Mouse (Mus musculus) cerebellum, adult 9-11 months (tissue): ENCODE measurements at regions not wholly inside any gene's neighbourhood (a gene's known extent, or its start where the extent isn't known, plus 50 kb on each side); places are given as distances from the start of the nearest gene placed in this dataset.

Experiments used
- DNase-seq: peaks from one replicate; pipeline ENCODE4 v3.0.0; 2022

DNA sequence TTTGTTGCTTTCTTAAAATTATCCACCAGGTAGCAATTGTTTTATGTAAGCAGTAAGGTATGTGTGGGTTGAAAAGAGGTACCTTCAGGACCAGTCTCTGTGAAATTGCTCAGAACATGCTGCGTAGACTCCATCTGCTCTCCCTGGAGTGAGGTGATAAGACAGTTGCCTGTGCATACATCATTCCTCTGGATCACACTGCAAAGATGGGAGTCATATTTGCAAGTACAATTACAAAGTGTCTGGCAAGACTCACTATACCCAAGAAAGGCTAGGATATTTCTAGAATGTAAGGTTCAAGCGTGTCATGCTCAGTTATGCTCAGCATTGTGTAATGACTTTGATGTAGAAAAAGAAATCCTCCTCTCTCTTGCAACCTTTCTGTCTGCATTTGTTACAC is 1283.5 kb upstream of the Slc10a2 start:
- DNase-seq: no peak

DNA sequence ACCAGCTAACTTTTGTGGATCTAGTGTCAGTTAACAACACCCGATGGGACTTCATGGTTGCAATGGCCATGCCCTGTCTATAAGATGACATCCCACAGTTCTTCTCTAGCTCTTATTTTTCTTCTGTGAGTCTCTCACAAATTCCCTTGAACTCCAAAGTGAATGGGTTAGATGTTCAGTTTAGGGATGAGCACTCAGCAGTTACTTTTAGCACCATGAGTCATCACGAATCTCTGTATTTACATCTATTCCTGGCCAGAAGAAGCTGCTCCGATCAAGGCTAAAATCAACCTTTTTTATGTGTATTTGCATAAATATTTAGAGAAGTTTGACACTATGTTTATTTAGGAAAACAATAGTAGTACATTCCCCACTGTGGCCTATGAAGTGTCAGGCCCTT is 1269.6 kb upstream of the Slc10a2 start:
- DNase-seq: no peak

DNA sequence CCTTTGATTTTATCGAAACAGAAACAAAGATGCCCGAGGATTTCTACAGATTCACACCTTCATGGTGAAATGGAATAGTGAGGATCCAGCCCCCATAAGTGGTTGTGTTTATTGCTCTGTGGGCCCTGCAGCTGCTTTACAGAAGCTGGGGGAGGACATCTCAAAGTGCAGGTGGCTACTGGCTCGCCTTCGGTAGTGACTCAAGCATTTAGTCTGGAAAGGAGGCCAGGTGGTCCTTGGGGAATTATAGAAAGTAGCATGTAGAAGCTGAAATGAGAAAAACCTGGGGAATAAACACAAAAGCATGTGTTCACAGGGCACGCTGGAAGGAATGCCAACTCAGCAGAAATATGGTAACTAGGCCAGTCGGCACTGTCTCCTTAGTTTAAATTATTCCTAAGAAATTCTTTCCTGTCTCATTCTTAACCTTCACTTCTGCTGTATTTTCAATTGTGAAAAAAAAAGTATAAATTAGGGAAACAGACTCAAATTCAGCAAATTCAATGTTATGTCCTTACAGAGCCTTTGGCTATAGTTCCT is 1256.3 kb upstream of the Slc10a2 start:
- DNase-seq: no peak

DNA sequence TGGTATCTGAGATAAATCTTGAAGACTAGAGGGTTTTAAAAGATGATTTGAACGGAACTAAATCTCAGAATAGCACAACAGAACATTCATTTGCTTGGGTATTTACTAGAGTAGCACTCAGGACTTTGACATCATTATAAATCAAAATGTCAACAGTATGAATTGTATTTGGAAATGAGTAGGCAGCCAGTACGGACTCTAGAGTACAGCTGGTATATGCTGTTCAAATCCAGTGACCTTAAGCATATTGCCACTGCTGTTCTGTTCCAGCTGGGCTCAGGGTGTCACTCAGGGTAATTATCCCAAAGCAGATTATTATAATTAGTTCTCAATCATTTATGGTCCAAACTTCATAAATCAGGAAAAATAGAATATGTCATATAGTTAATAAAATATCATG is 1252.7 kb upstream of the Slc10a2 start:
- DNase-seq: no peak

DNA sequence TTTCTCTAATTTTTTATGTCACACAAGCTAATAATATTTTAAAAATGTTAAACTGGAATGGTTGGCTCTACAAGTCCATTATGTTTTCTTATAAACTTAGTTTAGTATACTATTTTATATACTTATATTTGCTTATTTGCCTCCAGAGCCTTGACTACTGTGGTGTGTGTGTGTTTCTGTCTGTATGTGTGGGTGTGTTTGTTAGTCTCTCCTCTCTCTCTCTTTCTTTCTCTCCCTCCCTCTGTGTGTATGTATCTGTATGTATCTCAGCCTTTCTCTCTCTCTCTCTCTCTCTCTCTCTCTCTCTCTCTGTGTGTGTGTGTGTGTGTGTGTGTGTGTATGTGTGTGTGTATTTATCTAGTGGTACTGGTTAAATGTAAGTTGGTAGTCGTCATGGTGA is 1245.3 kb upstream of the Slc10a2 start:
- DNase-seq: no peak

DNA sequence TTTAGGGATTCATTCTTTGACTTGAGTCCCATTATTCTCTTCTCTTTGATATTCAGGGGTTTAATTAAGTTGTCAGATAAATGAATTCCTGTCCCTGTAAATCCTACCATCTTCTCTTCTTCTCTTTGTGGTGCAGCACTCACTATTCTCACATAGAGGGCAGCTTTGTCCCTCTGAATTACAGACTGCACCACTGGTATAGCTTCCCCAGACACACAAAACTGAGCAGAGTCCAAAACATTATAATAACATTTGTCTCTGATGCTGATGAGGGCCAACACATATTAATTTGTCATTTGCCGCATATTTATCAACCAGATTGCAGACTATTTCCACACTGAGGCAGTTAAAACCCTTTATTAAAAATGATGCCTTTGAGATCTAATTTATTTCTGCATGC is 1244.9 kb upstream of the Slc10a2 start:
- DNase-seq: no peak

DNA sequence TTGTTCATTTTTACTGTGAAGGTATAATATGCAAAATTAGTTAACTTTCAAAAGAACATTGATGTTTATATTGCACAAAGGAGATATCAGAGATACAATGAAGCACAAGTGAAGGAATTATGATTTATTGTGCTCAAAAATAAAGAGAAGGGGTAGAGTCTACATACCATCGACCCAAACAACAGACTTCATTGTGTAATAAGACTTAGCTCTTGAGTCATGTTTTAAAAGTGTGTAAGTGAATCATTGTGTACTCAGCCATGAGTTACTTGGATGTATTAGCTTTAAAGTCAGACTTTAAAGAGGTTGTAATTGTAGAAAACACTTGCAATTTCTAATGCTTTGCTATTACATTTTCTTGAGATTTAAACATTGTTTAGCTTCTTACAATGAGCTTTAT is 1240.6 kb upstream of the Slc10a2 start:
- DNase-seq: no peak

DNA sequence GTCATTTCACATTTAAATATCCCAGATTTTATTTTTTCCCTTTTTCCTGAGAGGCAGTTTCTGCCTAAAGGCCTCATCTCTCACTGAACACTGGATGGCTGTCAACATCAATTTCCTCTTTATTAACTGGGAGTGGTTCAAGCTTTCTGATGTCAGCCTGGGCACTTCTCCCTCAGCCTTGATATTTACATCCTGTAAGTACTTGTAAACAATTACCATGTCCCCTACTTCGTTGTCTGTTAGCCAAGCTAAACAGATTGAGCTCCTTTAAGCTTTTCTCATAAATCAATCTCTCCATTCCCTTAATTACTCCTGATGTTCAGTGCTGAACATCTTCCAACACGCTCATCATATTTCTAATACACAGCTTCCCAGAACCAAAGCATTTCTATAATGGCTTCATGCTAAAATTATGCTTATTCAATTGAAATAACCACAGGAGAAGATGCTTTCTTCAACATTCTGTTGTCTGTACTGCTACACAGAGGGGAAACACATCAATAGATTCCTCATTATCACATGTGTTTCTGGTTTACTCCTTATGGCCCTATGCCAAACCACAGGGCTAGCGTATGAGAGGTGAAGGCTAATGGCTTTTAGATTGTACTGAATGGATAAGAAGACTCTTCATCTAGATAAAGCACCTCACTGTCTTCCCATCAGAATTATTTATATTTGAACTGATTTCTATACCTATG is 1235.2 kb upstream of the Slc10a2 start:
- DNase-seq: no peak

DNA sequence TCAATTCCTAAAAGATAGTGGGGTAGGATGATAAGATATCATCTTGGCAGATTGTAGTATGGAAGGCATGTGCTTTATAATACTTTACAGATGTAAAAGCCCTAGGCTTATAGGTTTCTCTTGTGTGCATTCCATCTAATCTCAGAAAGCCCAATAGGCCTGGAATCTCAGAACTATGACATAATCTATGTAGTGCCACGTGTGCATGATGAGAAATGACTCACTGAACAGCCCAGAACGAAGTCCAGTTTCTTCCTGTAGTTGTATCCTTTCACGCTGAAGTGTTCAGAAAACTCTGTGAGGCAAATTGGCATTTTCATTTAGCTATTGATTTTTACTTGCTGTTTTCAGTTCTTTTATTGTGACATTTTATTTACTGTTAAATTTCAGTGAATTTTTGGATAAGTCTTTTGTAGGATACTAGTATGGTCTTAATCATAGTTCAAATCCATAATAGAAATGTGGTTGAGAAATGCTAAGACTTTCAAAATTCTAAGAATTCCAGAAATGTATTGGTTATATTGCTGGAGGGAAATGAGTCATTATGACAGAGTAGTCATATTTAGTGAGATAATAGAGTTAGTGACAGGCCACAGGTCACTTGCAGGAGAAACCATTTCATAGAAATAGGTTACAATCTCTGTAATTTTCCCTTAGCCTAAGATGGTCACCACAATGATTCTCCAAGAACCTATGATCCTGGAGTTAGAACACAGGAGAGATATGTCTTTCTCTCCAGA is 1229.3 kb upstream of the Slc10a2 start:
- no peak for DNase-seq

DNA sequence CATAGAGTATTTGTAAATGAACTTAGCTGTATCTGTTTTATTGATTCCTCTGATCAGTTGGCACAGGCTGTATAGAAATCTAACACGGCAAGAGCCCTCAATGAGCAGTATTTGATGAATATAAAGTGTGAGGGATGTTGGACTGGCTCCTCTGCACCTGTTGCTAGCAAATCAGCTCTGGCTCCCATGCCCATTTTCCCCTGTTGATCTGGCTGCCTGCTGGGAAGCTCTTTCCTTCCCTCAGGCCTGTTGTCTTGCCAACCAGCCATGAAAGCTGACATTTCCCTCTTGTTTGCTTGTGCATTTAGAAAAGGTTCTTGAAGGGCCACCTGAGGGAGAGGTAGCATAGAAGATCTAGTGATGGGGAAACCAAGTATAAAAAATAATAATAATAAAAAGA is 1216.2 kb upstream of the Slc10a2 start:
- no peak for DNase-seq

DNA sequence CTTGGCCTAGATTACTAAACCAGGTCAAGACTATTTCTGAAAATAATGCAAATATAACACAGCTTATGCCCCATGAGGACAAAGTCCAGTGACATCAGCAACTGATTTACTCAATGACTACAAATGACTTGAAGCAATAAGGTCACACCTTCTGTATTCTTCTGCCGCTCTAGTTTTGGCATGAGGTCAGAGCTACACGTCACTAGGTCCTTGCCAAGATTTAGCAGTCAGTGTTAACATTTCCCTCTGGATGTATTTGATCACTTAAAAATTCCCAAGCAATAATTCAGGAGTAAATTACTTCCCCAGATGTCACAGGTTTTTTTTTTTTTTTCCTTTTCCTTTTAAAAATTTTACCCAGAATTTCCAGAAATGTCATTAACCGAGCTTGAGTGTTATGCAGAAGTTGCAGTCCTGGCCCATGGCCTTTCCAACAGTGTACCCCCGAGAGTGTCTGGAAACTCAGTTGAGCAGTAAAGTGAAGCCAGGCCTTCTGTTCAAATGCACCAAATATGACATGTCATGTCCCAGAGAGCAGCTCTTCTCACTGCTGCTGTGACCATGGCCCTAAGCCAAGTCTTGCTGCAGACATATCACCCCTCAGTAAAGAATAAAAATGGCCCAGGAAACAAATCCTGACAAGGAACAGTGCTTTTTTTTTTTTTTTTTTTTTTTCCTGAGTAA is 1210.2 kb upstream of the Slc10a2 start:
- no peak for DNase-seq

DNA sequence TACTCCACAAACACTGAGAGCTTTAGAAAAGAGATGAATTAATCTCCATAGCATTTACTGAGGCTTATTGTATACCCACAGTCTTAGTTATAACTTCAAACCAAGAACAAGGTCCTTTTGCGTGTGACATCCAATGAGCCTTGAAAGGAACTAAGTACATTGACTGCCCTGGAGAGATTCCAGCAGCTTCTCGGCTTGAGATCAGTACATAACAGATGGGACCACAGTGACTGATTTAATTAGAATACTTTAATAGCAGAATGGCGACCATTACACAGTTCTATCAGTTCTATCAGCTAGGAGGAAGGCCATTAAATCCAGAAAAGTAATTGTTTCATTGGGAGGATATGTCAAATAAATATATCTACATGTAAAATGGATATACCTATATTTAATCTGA is 1183.7 kb upstream of the Slc10a2 start:
- DNase-seq: peak; percentile 5

DNA sequence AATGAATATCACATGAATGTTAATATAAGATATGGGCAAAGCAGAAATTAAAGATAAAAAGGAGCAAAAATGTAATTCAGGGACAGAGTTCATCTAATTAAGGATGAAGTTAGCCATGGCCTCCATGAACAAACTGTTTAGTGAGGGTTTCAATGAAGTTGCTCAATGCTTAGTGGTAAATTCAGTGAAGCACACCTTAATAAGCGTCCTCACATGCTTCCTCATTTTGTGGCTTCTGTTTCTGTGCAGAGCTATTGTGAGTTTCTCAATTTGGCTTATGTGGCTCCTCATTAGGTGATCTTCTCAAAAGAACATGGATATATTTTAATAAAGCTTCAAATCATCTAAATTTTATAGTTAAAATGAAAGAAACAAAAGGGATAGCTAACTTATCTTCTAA is 1174.8 kb upstream of the Slc10a2 start:
- DNase-seq: no peak
